Mouse (Mus musculus): ENCODE measurements around the gene Acp4.

DNA sequence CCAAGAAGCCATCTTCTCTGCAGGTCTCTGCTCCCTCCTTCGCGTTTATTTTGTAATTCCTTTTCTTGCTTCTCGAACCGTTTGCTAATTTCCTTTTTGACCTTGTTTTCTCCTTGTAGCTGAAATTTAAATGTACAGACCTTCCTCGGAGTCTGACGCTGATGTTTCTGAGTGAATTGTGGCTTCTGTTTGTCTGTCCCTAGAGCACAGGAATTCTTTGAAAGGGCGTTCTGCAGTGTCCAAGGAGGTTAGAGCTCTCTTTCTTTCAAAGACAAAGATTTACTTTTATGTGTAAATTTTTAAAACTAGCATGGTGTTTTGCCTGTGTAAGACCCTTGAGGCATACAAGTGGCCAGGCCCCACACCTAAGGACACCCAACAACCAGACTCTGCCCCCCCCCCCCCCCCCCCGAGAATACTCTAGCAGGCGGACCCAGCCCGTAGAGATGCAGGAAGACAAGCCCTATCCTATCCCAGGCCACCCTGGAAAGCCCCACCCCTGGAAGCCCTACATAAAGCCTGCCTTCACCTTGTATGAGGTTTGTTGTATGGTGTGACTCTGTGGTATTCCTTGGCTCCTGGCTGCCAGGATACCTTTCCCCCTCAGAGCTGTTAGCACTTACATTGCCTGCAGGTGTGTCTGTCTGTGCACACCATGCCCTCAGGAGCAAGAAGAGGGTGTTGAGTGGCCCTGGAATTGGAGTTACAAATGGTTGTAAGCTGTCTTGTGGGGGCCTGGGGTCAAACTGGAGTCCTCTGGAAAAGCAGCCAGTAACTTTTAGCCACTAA, 19.5 kb upstream of the Acp4 start:
- TF ChIP-seq POLR2A (IDR thresholded peaks at IDR 0.05; ENCODE audit: extremely low read depth, insufficient read depth, low read length) (no peak), CTCF (IDR thresholded peaks at IDR 0.05; ENCODE audit: extremely low read depth, insufficient read depth, low read length) (no peak)

Measured in cortical plate, adult 2 months (tissue).